In genomic region chr6:16883537-16884307, GRCm38 (mm10) we compare ENCODE assay signal across 14 mouse cellular contexts. TPM values are rescaled to one million over a fixed set of nuclear protein-coding genes. Genes with fewer than 3 reads are reported as not detected.
"Had no signal": no experiment of that assay in that cellular context is flagged by ENCODE, and none has a peak within 500 bp of the region (broad histone marks: within the 10 kb centered on the region; RNA-seq: fewer than 3 reads in every experiment).

No protein-coding gene starts in this region.

- H3K9me3 ChIP-seq: limb, embryonic 13.5 days; liver, embryonic 13.5 days; midbrain, embryonic 10.5 days; midbrain, embryonic 15.5 days; neural tube, embryonic 13.5 days had no signal

- ATAC-seq: midbrain, embryonic 15.5 days had no signal

- H3K36me3 ChIP-seq: limb, embryonic 13.5 days; liver, embryonic 13.5 days; midbrain, embryonic 10.5 days; midbrain, embryonic 15.5 days; neural tube, embryonic 13.5 days had no signal

- DNase-seq: kidney, adult 18-20 months; kidney, postnatal 10 days; kidney, postnatal 4 days; left cerebral cortex, postnatal 4 days; liver, embryonic 13.5 days; right cerebral cortex, postnatal 14 days; thymus, postnatal 36 days had no signal

- H3K4me3 ChIP-seq: layer of hippocampus, adult 2 months; limb, embryonic 13.5 days; liver, embryonic 13.5 days; midbrain, embryonic 10.5 days; midbrain, embryonic 15.5 days; neural tube, embryonic 13.5 days had no signal

- H3K27me3 ChIP-seq: limb, embryonic 13.5 days; liver, embryonic 13.5 days; midbrain, embryonic 15.5 days; neural tube, embryonic 13.5 days had no signal

- H3K27ac ChIP-seq: layer of hippocampus, adult 2 months; limb, embryonic 13.5 days; liver, embryonic 13.5 days; midbrain, embryonic 10.5 days; midbrain, embryonic 15.5 days; neural tube, embryonic 13.5 days had no signal

- H3K9ac ChIP-seq: limb, embryonic 13.5 days; liver, embryonic 13.5 days; midbrain, embryonic 15.5 days; neural tube, embryonic 13.5 days had no signal

- H3K4me2 ChIP-seq: limb, embryonic 13.5 days; liver, embryonic 13.5 days; midbrain, embryonic 15.5 days; neural tube, embryonic 13.5 days had no signal

- H3K4me1 ChIP-seq: limb, embryonic 13.5 days; liver, embryonic 13.5 days; midbrain, embryonic 10.5 days; midbrain, embryonic 15.5 days; neural tube, embryonic 13.5 days had no signal

RNA-seq across cellular contexts. Expression of gene Tfec, which starts 14.5 kb away (rescaled TPM):
- total RNA-seq: layer of hippocampus, adult 2 months; layer of hippocampus, postnatal 14 days; left cerebral cortex, adult 18-20 months had no signal
